Mouse (Mus musculus) thymus, postnatal 25 days (tissue): ENCODE measurements around the gene Cxcl12.

Source experiments
- DNase-seq: peaks from one replicate; pipeline ENCODE4 v3.0.0; 2022

Gene Cxcl12

DNA sequence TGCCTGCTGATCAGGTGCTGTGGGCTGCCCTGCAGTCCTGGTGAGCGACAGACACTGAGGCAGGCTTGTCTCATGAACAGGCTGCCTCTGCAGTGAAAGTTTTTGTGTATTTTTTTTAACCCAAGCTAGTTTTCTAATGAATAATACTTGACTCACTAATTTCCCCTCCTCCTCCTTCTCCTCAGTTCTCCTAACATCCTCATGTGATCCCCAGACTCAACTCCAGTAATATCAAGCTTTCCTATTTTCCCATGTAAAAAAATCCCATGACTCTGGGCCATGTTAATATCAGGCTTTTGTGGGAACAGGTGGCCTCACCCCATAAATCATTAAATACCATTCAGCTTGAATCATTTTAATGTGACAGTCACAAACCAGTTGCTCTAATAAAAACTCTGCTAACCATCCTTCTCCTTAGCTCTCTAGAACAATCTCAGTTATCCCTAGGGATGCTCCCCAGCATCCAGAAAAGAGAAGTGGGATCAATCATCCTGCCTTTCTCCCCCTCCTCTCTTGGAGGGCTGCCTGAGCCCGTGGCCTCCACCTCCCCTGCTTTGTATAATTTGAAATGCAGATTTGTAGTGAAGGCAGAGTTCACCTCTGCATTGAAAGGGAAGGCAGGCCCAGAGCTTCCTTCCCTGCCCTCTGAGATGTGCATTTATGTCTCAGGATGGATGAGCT lies 6.9 kb downstream of the Cxcl12 start:
- DNase-seq: no peak

DNA sequence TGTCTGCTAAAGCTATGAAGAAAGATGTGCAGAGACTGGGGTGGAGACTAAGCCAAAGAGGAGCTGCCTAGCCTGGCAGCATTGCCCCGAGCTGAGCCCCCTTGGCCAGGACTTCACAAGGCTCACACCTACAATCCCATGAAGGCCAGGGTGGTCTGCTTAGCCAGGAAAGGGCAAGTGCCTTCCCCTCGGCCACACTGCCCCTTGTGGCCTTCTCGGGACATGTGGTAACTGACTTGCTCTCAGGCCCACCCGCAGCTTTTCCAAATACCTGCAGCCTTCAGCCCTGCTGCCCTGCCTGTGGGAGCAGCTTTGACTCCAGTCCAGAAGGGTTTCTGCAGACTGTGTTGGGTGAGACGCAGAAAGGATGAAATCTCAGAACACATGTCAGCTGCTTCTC lies 8.1 kb downstream of the Cxcl12 start:
- DNase-seq: no peak

DNA sequence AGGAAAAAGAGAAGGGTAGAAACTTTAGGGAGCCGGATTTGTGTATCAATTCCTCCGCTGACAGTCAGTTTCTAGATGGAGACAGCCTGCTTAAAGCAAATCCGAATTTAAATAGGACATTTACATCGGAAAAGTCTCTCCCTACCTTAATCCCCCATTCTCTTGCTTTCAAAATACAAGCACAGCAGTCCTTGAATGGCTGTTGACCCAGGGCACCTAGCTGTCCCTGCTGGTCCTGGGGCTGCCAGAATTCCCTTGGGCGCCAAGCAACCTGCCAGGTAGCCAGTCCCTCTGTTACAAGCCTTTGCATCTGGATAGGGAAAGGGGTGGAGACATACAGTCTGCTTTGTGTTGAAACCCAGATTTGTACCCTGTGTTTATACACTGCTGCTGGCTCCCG lies 12.0 kb downstream of the Cxcl12 start:
- DNase-seq: no peak

DNA sequence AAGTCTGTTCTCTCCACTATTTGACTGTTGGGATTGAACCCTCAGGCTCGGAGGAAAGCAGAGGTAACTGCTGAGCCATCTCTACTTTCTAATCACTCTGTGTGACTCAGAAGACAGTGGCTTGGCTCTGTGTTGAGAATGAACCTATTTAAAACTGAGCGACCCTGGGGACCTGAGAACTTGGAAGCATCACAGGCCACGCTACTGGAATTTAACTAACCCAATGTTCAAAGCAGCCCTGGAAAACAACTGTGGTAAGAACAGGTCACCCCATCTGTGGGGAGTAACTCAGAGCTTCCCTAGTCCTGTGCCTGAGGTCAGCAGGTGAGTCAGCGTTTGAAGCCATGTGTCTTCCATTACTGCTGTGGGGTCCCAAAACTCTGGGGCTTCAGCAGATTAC lies 17.0 kb downstream of the Cxcl12 start:
- DNase-seq: no peak

GRCm38 (mm10) chr6:117190453-117190852 lies 22.1 kb downstream of the Cxcl12 start:
- DNase-seq: no peak

DNA sequence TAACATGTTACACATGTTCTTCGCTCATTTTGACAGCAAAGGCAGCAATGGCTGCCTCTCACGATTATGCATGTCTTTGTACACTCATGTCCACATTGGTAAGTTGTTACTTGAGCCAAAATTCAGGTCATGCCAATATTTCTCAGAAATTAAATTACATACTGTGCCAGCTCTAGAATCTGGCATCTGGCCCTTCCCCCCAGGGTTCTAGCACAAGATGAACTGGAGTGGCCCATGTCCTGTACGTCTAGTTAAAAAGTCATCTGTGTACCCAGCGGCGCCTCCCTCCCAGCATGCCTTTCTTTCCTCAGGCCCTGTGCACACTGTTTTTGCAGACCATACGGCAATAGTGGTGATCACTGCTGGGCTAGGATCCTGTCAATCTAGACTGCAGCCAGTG lies 23.4 kb downstream of the Cxcl12 start:
- no peak for DNase-seq

DNA sequence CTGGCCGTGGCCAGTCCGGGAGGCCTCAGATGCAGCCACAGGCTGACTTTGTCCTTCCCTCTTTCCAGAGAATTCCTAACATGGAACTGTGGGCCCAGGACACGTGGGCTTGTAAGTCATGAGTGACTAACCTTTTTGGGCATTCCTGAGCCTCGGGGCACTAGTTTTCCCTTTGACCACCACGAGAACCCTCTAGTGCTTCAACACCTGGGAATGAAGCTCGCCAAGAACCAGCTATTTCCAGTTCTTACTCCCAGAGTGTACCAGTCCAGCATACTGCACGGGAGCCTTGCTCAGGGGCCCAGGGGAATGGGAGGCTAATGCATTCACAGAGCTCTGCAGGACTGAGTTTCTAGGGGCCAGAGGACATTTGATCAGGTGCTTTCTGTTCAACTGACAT lies 24.3 kb downstream of the Cxcl12 start:
- DNase-seq: no peak

- DNase-seq: no peak
Observed at GRCm38 (mm10) chr6:117195270-117195669, 26.9 kb downstream of the Cxcl12 start.

DNA sequence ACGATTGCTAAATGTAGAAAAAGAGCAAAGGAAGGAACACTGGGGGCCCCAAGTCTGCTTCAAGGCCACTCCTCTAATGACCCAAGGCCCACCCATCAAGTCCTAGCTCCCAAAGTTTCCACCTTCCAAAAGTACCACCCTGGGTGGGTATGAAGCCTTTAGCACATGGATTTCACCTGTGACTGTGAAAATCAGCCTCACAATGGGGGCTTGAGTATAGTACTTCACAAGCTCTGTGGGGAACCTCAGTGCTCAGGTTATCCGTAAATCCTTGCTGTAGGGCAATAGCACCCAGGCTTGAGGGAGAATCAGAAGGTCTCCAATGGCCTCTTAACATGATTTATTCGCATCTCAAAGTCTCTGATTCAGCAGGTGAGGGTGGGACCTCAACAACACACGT lies 30.5 kb downstream of the Cxcl12 start:
- no peak for DNase-seq

DNA sequence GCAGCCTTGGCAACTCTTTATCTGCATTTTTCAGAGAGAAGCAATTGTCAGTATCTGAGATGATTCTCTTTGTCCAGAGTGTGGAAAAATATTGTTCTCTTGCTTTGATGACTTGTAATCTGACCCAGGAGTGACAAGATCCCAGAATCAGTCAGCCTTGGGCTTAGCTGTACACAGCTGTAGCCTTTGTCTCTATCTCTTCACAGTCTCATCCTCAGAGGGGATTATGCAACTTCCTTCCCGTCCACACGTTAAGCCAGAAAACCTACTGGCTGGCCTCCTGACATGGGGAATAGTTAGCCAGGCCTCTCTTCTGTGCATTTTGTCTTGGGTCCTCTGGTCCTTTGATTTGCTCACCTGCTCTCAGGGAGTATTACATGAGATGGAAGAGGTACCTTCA lies 31.4 kb downstream of the Cxcl12 start:
- no peak for DNase-seq

- DNase-seq: no peak
Observed at GRCm38 (mm10) chr6:117200916-117201315, 32.6 kb downstream of the Cxcl12 start.

DNA sequence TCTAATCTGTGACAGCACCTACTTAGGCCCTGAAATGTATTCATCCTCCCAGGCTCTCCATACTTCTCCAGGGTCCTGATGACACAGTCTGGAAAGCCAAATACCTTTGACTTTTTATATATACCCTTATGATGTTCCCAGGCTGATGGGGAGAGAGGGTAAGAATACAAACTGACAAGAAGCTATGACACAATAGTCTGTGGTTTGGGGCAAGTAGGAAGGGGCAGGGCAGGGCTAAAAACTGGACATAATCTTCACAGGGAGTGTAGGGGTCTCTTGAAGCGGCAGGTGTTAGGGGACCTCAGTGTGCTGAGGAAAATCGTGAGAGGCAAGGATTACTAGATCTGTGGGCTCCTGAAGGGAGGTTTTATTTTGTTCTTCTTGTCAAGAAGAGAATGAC lies 33.1 kb downstream of the Cxcl12 start:
- DNase-seq: no peak

DNA sequence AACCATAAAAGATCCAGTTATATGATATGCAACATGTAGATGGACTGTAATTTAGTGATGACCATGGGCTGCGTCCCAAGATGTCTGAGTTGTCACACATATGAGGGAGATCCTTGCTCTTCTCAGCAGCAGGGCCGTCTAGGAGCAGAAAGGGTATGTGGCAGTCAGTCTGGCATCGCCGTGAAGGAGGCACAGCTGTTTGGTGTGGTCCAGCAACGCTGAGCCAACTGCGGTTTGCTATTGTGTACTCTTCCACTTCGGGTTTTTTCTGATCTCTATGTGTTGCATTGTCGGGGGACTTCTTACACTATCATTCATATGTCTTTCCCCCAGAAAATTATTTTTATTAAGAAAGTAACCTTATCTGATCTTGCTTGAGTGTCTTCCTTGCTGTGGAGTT lies 33.5 kb downstream of the Cxcl12 start:
- DNase-seq: no peak

DNA sequence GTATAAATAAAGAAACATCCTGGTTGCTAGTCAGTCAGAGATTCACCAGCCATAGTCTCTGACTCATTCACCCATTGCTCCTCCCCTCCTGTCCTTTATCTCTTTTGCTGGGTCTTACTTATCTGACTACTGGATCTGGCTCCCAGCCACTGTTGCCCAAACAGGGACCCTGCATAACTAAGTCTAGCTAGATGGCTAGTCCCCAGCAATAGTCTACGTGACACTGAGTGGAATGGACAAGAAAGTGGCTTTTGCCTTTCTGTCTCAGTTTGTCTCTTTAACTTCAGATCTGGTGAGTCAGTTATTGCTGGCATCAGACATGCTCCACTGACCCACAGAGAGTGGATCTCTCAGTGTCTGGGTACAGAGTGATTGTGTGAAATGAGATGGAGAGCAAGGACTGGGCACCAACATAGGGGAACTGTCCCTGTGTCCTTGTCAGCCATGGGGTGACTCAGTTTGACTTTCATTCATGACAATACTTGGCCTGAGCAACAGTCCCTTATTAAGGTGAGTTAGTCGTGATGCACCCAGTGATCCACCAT lies 34.6 kb downstream of the Cxcl12 start:
- DNase-seq: no peak

- DNase-seq: no peak
Observed at GRCm38 (mm10) chr6:117204112-117204511, 35.8 kb downstream of the Cxcl12 start.

GRCm38 (mm10) chr6:117206834-117207233 lies 38.5 kb downstream of the Cxcl12 start:
- no peak for DNase-seq

DNA sequence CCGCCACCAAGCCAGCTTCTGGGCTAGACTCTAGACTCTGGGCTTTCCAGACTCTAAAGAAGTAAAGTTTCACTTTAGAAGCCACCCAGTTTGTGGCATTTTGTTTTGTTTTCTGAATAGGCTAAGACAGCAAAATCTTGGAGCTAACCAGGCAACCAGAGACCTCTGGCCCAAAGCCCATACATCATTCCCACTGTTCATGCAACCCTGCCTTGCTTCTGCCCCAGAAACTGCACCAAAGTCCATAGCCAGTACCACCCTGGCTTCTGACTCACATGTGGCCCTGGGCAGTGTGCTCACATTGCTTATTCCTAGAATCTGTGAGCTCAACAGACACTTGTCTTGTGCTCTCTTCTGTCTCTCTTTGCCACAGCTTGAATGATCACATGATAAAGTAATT lies 39.0 kb downstream of the Cxcl12 start:
- DNase-seq: no peak

GRCm38 (mm10) chr6:117210086-117210485 lies 41.8 kb downstream of the Cxcl12 start:
- DNase-seq: no peak

- no peak for DNase-seq
Observed at GRCm38 (mm10) chr6:117210536-117210935, 42.2 kb downstream of the Cxcl12 start.

- DNase-seq: no peak
Observed at GRCm38 (mm10) chr6:117214506-117214905, 46.2 kb downstream of the Cxcl12 start.

DNA sequence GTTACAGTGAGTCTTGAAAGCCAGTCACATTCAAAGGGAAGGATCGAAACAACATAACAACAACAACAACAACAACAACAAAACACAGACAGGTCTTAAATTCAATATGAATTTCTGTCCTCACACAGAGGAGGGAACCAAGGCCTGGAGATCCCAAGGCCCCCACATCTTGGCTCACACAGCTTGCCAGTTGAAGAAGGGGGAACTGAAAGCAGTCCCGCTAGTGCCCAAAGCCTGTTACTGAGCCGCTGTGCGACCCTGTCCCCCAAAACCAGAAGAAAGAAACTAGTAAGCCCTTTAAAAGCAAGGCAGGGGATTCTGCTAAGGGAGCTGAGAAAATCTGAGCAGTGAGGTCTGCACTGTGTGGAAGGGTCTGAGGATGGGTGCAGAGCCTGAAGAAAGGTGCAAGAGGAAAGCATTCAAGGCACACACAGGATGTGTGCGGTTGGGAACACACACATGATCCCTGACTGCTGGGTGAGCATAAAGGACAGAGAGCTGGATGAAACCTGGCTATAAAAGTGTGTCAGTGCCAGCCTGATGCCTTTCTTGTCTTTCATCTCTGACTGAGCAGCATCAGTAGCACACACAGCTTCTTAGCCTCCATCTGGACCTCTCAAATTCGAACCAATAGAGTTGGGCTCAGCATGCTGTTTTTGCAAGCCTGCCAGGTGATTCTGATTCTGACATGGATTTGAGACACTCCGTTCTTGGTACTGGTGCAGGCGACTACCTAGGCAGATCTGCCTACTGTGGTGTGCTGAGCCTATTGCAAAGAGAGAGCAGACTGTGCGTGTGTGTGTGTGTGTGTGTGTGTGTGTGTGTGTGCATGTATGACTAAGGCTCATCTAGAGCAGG lies 50.3 kb downstream of the Cxcl12 start:
- no peak for DNase-seq

GRCm38 (mm10) chr6:117219300-117219680 lies 51.0 kb downstream of the Cxcl12 start:
- DNase-seq: no peak

DNA sequence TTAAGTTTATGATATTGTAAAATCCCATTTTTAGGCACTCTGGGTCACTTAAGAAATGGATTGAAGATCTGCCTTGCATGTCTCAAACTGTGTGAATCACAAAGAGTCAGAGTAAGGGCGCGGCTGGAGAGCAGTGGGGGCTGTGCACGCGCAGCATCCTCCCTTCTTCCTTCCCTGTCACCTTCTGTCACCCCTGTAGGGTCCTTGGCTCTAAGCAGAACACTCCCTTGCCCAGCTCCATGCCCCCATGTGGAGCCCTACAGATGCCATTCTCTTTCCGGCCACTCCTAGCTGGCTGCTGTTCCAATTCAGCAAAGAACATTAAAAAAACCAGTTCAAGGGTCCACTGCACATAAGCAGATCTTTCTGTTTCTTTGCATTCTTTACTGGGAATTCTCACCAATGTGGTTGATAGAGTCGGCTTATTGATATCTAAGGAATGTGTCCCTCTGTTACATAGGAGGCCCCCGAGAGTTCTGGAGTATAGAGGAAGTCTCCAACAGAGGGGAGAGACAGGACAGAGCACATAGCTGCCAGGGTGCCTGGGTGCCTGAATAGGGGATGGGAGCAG lies 51.7 kb downstream of the Cxcl12 start:
- DNase-seq: no peak

DNA sequence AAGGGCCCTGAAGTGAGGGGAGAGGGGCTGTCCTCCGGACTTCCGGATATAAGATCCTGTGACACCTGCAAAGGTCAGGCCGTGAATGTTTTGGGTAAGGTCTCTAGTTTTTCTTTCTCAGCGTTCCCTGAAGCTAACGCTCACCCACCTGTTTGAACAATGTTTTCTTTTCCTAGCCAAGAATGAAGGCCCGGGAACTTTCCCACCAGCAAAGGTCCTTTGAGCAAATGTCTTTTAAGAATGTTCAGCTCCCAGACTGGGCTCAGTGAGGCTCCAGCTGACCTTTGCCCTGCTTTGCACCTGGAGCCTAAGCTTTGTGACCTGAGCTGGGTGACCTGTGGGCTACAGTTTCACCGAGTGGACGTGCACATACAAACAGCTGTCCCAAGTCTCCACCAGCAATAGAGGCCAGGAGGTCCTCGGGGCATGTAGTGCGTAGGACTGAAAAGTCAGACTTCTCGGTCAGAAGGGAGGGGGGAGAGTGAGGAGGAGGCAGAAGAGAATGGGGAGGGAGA lies 52.6 kb downstream of the Cxcl12 start:
- DNase-seq: no peak
